Mouse (Mus musculus) hindbrain, embryonic 12.5 days (tissue): ENCODE measurements at regions not wholly inside any gene's neighbourhood (a gene's known extent, or its start where the extent isn't known, plus 50 kb on each side); places are given as distances from the start of the nearest gene placed in this dataset.
"Not testable (repeated sequence)": the region's sequence is repeated elsewhere in the genome, so short reads cannot be mapped to it uniquely, and the experiment has no call there.

Experiments
- ATAC-seq: fragments of 200-750 bp; cut with Nextera tagmentation; 2 replicates; pipeline ENCODE4 v1.8.0; 2017; ENCODE audit warnings: moderate TSS enrichment; ENCODE audit not compliant: low FRiP score
- H3K27ac ChIP-seq: fragments of 300-500 bp; sonication (generic); 2 replicates; pipeline ENCODE4 v1.5.1; 2016; ENCODE audit warnings: mild to moderate bottlenecking
- H3K27me3 ChIP-seq: fragments of 300-500 bp; sonication (generic); 2 replicates; pipeline ENCODE4 v1.6.1; 2016; ENCODE audit warnings: mild to moderate bottlenecking
- H3K36me3 ChIP-seq: fragments of 300-500 bp; sonication (generic); 2 replicates; pipeline ENCODE4 v1.6.1; 2016; ENCODE audit warnings: mild to moderate bottlenecking
- H3K4me1 ChIP-seq: fragments of 300-500 bp; sonication (generic); 2 replicates; pipeline ENCODE4 v1.6.1; 2016
- H3K4me2 ChIP-seq: fragments of 300-500 bp; sonication (generic); replicated peaks from 2 replicates; pipeline ENCODE4 v1.6.1; 2016; ENCODE audit warnings: mild to moderate bottlenecking
- H3K4me3 ChIP-seq: fragments of 300-500 bp; sonication (generic); 2 replicates; pipeline ENCODE4 v1.5.1; 2016; ENCODE audit warnings: mild to moderate bottlenecking
- H3K9ac ChIP-seq: fragments of 300-500 bp; sonication (generic); 2 replicates; pipeline ENCODE4 v1.6.1; 2016; ENCODE audit warnings: mild to moderate bottlenecking, moderate library complexity
- H3K9me3 ChIP-seq: fragments of 300-500 bp; sonication (generic); replicated peaks from 2 replicates; pipeline ENCODE4 v1.6.1; 2016; ENCODE audit warnings: mild to moderate bottlenecking
- WGBS: fragments of 180-500 bp; shearing (Covaris S2); methylation state at CpG from one replicate; pipeline ENCODE4 v1.1.7; 2016; 5-methylcytosine and 5-hydroxymethylcytosine counted together

DNA sequence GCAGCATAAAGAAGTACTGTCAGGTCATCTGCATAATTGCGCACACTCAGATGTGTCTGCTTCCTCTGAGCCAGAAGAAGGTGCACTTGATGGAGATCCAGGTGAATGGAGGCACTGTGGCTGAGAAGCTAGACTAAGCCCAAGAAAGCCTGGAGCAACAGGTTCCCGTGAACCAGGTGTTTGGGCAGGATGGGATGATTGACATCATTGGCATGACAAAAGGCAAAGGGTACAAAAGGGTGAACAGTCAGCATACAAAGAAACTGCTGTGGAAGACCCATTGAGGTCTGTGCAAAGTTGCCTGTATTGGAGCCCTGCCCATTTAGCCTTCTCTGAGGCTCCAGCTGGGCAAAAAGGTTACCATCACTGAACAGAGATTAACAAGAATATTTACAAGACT, 337.0 kb upstream of the Zfp960 start:
- Histone ChIP-seq H3K4me3 (no peak overlapping the region), H3K4me2 (no peak overlapping the region), H3K4me1 (no peaks in the 10 kb centered on the region), H3K9me3 (no peaks in the 10 kb centered on the region), H3K27ac (no peak overlapping the region), H3K27me3 (no peaks in the 10 kb centered on the region), H3K9ac (no peak overlapping the region), H3K36me3 (no peaks in the 10 kb centered on the region)
- 86% methylated on average over 2 of the region's 2 CpGs for WGBS
- no peak for ATAC-seq

- WGBS = 61% methylated on average over 4 of the region's 4 CpGs
These were observed 310.8 kb upstream of the Zfp960 start for GRCm38 (mm10) chr17:16753090-16753489.

GRCm38 (mm10) chr17:16770587-16770986, 293.3 kb upstream of the Zfp960 start:
- H3K4me1 ChIP-seq, ATAC-seq, H3K9me3 ChIP-seq, H3K4me3 ChIP-seq, H3K36me3 ChIP-seq, H3K4me2 ChIP-seq, H3K27ac ChIP-seq, H3K27me3 ChIP-seq, H3K9ac ChIP-seq: not testable (repeated sequence)
- 89% methylated on average over 7 of the region's 7 CpGs for WGBS

More at GRCm38 (mm10) chr17:16753090-16753489, 310.8 kb upstream of the Zfp960 start:
- H3K4me1 ChIP-seq = no peaks in the 10 kb centered on the region
- H3K36me3 ChIP-seq = no peaks in the 10 kb centered on the region
- no peaks in the 10 kb centered on the region for H3K9me3 ChIP-seq
- H3K27me3 ChIP-seq = no peaks in the 10 kb centered on the region
- H3K27ac ChIP-seq = no peak overlapping the region; the same call in 1 of the 2 replicates
- ATAC-seq = peak; percentile 74
- H3K4me3 ChIP-seq = no peak overlapping the region
- H3K9ac ChIP-seq = no peak overlapping the region
- H3K4me2 ChIP-seq = no peak overlapping the region

DNA sequence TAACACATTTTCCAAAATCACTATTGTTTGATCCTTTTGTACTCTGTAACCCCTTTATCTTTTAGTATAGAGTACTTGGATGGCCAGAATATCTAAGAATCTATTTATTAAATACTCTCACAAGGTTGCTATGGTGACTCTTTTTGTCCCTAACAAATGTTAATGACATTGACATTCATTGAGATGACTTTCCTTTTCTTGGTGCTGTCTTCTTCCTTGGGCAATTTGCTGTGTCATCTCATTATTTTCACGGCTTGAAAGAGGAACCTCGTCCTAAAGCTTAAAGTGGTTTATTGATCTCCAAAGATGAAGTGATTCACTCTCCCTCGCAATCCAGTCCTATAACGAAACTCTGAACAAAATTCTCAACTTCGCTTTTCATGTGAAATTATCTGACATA, 265.6 kb upstream of the Zfp960 start:
- Histone ChIP-seq H3K36me3 (no peaks in the 10 kb centered on the region), H3K9me3 (no peaks in the 10 kb centered on the region), H3K27ac (no peak overlapping the region), H3K27me3 (no peaks in the 10 kb centered on the region), H3K9ac (no peak overlapping the region), H3K4me1 (no peaks in the 10 kb centered on the region), H3K4me3 (no peak overlapping the region), H3K4me2 (no peak overlapping the region)
- 77% methylated on average over 5 of the region's 5 CpGs for WGBS
- ATAC-seq = no peak

DNA sequence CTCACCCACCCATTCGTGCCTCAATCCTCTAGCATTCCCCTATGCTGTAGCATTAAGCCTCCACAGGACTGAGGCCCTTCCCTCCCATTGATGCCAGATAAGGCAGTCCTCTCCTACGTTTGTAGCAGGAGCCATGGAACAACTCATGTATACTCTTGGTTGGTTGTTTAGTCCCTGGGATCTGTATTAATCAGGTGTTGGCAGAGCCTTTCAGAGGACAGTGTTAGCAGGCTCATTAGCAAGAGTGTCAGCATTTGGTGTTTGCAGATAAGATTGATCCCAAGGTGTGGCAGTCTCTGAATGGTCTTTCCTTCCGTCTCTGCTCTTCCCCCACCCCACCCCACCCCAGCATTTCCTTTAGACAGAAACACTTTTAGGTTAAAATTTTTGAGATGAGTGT, 258.9 kb upstream of the Zfp960 start:
- no peak for ATAC-seq
- 51% methylated on average over 3 of the region's 3 CpGs for WGBS
- Histone ChIP-seq H3K9ac (no peak overlapping the region), H3K9me3 (no peaks in the 10 kb centered on the region), H3K4me2 (no peak overlapping the region), H3K4me1 (no peaks in the 10 kb centered on the region), H3K27me3 (no peaks in the 10 kb centered on the region), H3K36me3 (no peaks in the 10 kb centered on the region), H3K27ac (no peak overlapping the region), H3K4me3 (no peak overlapping the region)

- WGBS = 23% methylated on average over 3 of the region's 3 CpGs
- no peak overlapping the region for H3K4me3 ChIP-seq
- no peaks in the 10 kb centered on the region for H3K4me1 ChIP-seq
- no peaks in the 10 kb centered on the region for H3K27me3 ChIP-seq
- no peaks in the 10 kb centered on the region for H3K9me3 ChIP-seq
- no peak overlapping the region for H3K9ac ChIP-seq
- H3K4me2 ChIP-seq = no peak overlapping the region
- H3K27ac ChIP-seq = no peak overlapping the region
- no peak for ATAC-seq
- H3K36me3 ChIP-seq = no peaks in the 10 kb centered on the region
These were observed 245.5 kb upstream of the Zfp960 start for GRCm38 (mm10) chr17:16818421-16818820.

DNA sequence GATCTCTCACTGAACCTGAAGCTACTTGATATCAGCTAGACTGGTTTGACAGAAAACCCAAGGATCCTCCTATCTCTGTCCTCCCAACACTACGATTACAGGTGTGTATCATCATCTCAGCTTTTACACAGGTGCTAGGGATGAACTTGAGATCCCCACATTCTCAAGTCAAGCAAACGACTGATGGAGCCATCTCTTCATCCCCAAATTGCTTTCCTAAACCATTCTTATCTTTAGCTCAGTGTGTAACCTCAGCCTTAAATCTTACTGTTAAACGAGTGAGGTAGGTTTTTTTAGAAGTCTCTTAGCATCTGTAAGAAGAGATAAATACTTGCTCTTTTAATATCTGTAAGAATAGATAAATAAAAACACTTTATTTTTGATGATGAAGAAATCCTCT, 242.2 kb upstream of the Zfp960 start:
- Histone ChIP-seq H3K36me3 (no peaks in the 10 kb centered on the region), H3K27ac (no peak overlapping the region), H3K9ac (no peak overlapping the region), H3K27me3 (no peaks in the 10 kb centered on the region), H3K4me3 (no peak overlapping the region), H3K4me2 (no peak overlapping the region), H3K9me3 (no peaks in the 10 kb centered on the region), H3K4me1 (no peaks in the 10 kb centered on the region)
- no peak for ATAC-seq
- WGBS = 89% methylated on average over 3 of the region's 3 CpGs

- ATAC-seq = peak; percentile 29; the same call in 1 of the 2 replicates
- Histone ChIP-seq H3K4me2 (no peak overlapping the region), H3K4me1 (no peaks in the 10 kb centered on the region), H3K9ac (no peak overlapping the region), H3K27me3 (no peaks in the 10 kb centered on the region), H3K36me3 (no peaks in the 10 kb centered on the region), H3K27ac (no peak overlapping the region), H3K4me3 (no peak overlapping the region), H3K9me3 (no peaks in the 10 kb centered on the region)
- WGBS = 71% methylated on average over 4 of the region's 4 CpGs
These were observed 224.8 kb upstream of the Zfp960 start for GRCm38 (mm10) chr17:16839152-16839551.

GRCm38 (mm10) chr17:16860771-16861170, 203.1 kb upstream of the Zfp960 start:
- no peaks in the 10 kb centered on the region for H3K4me1 ChIP-seq
- H3K27ac ChIP-seq = no peak overlapping the region
- no peak overlapping the region for H3K4me3 ChIP-seq
- no peak overlapping the region for H3K4me2 ChIP-seq
- H3K9me3 ChIP-seq = no peaks in the 10 kb centered on the region
- WGBS = 71% methylated on average over 1 of the region's 1 CpGs
- ATAC-seq = no peak
- H3K9ac ChIP-seq = no peak overlapping the region
- H3K27me3 ChIP-seq = no peaks in the 10 kb centered on the region
- no peaks in the 10 kb centered on the region for H3K36me3 ChIP-seq

DNA sequence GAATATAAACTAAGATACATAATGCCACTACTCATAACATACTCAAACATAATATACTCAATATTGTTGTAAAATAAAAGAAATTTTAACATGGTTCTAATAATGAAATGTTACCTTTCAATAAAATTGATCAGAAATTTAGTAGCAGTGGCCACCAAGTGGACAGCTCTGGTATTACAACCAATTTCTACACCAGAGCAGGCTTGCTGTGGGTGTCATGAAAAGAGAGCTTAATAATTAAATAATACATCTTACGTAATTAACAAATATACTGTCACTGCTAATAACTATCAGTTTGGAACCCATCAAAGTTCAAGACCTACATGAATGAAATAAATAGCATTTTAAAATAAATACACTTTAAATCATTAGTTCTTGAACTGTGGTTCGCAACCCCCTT, 163.1 kb upstream of the Zfp960 start:
- H3K36me3 ChIP-seq = no peaks in the 10 kb centered on the region
- no peaks in the 10 kb centered on the region for H3K27me3 ChIP-seq
- no peak for ATAC-seq
- no peak overlapping the region for H3K27ac ChIP-seq
- H3K4me1 ChIP-seq = no peaks in the 10 kb centered on the region
- WGBS = 73% methylated on average over 2 of the region's 2 CpGs
- no peak overlapping the region for H3K9ac ChIP-seq
- no peak overlapping the region for H3K4me3 ChIP-seq
- H3K4me2 ChIP-seq = no peak overlapping the region
- H3K9me3 ChIP-seq = peaks cover 9% of the 10 kb centered on the region

DNA sequence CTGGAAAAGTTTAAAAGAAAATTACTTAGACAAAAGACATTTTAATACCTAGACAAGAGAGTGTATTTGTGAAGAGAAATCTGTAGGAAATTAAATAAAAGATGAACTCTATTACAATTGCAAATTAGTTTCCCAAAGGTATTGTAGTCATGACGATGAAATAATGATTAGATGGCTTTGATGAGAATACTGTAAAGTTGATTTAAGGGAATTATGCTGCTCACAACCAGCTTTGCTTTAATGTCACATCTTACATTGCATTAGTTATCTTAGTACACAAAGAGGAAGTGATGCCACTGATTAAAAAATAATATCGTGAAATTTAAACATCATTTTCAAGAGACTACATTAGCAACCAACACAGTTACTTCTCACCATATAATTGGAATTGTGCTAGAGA, 145.7 kb upstream of the Zfp960 start:
- 83% methylated on average over 2 of the region's 2 CpGs for WGBS

DNA sequence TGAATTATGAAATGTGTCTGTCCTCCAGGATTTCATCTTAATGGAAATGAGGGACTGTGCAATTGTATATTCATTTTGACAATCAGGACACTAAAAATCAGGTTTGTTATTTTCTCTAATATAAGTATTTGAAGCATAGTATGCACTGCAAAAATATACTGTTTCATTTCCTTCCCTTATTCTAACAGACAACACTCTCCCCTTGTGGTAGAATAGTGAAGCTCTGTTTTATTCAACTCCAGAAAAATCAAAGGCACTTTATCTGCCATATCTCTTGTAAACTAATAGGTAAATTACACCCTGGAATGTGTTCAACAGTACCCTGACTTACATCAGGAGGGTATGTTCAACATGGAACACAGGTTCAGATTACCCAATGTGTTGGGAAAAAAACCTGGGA, 137.7 kb upstream of the Zfp960 start:
- H3K9me3 ChIP-seq = no peaks in the 10 kb centered on the region
- H3K4me2 ChIP-seq = no peak overlapping the region
- H3K36me3 ChIP-seq = no peaks in the 10 kb centered on the region
- H3K4me3 ChIP-seq = no peak overlapping the region
- no peak overlapping the region for H3K27ac ChIP-seq
- ATAC-seq = no peak
- H3K27me3 ChIP-seq = no peaks in the 10 kb centered on the region
- no peak overlapping the region for H3K9ac ChIP-seq
- H3K4me1 ChIP-seq = no peaks in the 10 kb centered on the region

More for the DNA sequence above, 145.7 kb upstream of the Zfp960 start:
- Histone ChIP-seq H3K36me3 (no peaks in the 10 kb centered on the region), H3K4me1 (no peaks in the 10 kb centered on the region), H3K27ac (no peak overlapping the region), H3K9me3 (no peaks in the 10 kb centered on the region), H3K4me2 (no peak overlapping the region), H3K4me3 (no peak overlapping the region), H3K27me3 (no peaks in the 10 kb centered on the region), H3K9ac (no peak overlapping the region)
- no peak for ATAC-seq

- H3K9ac ChIP-seq = peak overlapping the region; percentile 43; the same call in 1 of the 2 replicates
- peak; percentile 99 for ATAC-seq
- H3K4me1 ChIP-seq, H3K9me3 ChIP-seq, H3K27me3 ChIP-seq, H3K36me3 ChIP-seq: not testable (repeated sequence)
- 3% methylated on average over 24 of the region's 26 CpGs for WGBS
- peak overlapping the region; percentile 68 for H3K27ac ChIP-seq
- peak overlapping the region; percentile 45 for H3K4me3 ChIP-seq
- peak overlapping the region; percentile 40 for H3K4me2 ChIP-seq
These were observed 112.6 kb upstream of the Zfp960 start for GRCm38 (mm10) chr17:16951092-16952016.
